Mouse (Mus musculus) cerebellum, adult 2 months (tissue): Measurements from ENCODE around the gene Smg6. TPM values are rescaled to one million over a fixed set of nuclear protein-coding genes. Genes with fewer than 3 reads are reported as not detected.

Source experiments
- DNase-seq, 2 experiments: peaks; one replicate each; pipeline ENCODE4 v3.0.0; 2021
- H3K27ac ChIP-seq: fragments of 200-500 bp; 2 replicates; pipeline ENCODE4 v1.5.1; 2012; ENCODE audit warnings: low read length, control low read depth, inconsistent platforms; ENCODE audit not compliant: insufficient read depth
- H3K27me3 ChIP-seq: fragments of 200-500 bp; 2 replicates; pipeline ENCODE4 v1.6.1; 2012; ENCODE audit warnings: inconsistent platforms, mild to moderate bottlenecking, low read length, moderate library complexity; ENCODE audit not compliant: control insufficient read depth, insufficient read depth
- H3K4me1 ChIP-seq: fragments of 200-500 bp; 2 replicates; pipeline ENCODE4 v1.6.1; 2011; ENCODE audit warnings: low read length; ENCODE audit not compliant: control insufficient read depth, insufficient read depth
- H3K4me3 ChIP-seq: fragments of 200-500 bp; replicated peaks from 2 replicates; pipeline ENCODE3; 2011; ENCODE audit warnings: mild to moderate bottlenecking, low read depth, low read length, control low read depth; ENCODE audit not compliant: insufficient read depth
- CTCF ChIP-seq: fragments of 200-500 bp; IDR thresholded peaks from 2 replicates; pipeline ENCODE4 v1.5.1; 2011; ENCODE audit warnings: low read depth, mild to moderate bottlenecking, control low read depth, low read length, moderate library complexity, borderline replicate concordance; ENCODE audit not compliant: insufficient read depth
- POLR2A ChIP-seq: fragments of 200-500 bp; IDR thresholded peaks from 2 replicates; pipeline ENCODE4 v1.6.1; 2011; ENCODE audit warnings: low read length, control low read depth, borderline replicate concordance; ENCODE audit not compliant: insufficient read depth
- WGBS: fragments of 180-500 bp; shearing (Covaris S2); methylation state at CpG from one replicate; pipeline ENCODE4 v1.1.7; 2018; 5-methylcytosine and 5-hydroxymethylcytosine counted together
- polyA plus RNA-seq: library from polyadenylated mRNA; depleted of rRNA; stranded (reverse); fragments of >200 nt; gene quantifications from 2 replicates; pipeline ENCODE4 v1.2.3, GENCODE M21; 2012

Gene Smg6
- polyA plus RNA-seq, 1 experiment = 31.1 TPM

GRCm38 (mm10) chr11:74909978-74910377, 15.6 kb upstream of the Smg6 start:
- DNase-seq = no peak
- Histone ChIP-seq H3K4me1 (no peaks in the 10 kb centered on the region), H3K27me3 (no peaks in the 10 kb centered on the region), H3K4me3 (no peak overlapping the region), H3K27ac (no peak overlapping the region)
- no peak for TF ChIP-seq POLR2A
- TF ChIP-seq CTCF = no peak
- 93% methylated on average over 4 of the region's 4 CpGs for WGBS

GRCm38 (mm10) chr11:74912492-74912891, 13.1 kb upstream of the Smg6 start:
- 85% methylated on average over 3 of the region's 3 CpGs for WGBS
- H3K27me3 ChIP-seq = no peaks in the 10 kb centered on the region
- no peaks in the 10 kb centered on the region for H3K4me1 ChIP-seq
- no peak overlapping the region for H3K27ac ChIP-seq
- TF ChIP-seq CTCF (no peak), POLR2A (no peak)
- no peak overlapping the region for H3K4me3 ChIP-seq
- no peak for DNase-seq

DNA sequence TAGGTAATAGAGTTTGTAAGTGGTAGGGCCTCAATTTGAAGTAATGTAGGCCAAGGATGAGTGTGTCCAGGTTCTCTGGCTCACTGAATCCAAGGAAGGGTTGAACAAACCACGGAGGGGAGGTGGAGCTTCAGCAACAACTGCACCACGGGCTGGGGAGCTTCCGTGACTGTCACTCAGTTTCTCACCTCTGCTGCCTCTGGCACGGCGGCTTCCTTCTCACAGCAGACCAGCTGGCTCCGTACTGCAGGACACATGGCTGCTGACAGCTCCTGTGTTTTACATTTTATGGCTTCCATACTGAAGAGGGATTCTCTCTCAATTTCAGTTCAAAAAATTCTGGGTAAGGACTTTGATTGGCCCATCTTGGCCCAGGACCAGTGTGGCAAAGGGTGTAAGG, 6.4 kb upstream of the Smg6 start:
- no peak for DNase-seq
- H3K27ac ChIP-seq = no peak overlapping the region
- 84% methylated on average over 6 of the region's 6 CpGs for WGBS
- TF ChIP-seq POLR2A (no peak), CTCF (no peak)
- no peaks in the 10 kb centered on the region for H3K4me1 ChIP-seq
- no peak overlapping the region for H3K4me3 ChIP-seq
- no peaks in the 10 kb centered on the region for H3K27me3 ChIP-seq

GRCm38 (mm10) chr11:74924149-74924548, 1.5 kb upstream of the Smg6 start:
- 64% methylated on average over 4 of the region's 4 CpGs for WGBS
- Histone ChIP-seq H3K4me3 (no peak overlapping the region), H3K27ac (no peak overlapping the region), H3K27me3 (no peaks in the 10 kb centered on the region), H3K4me1 (no peaks in the 10 kb centered on the region)
- peak; percentile 23 to 36 for DNase-seq
- TF ChIP-seq POLR2A = no peak
- TF ChIP-seq CTCF = peak; percentile 30; the same call in 1 of the 2 replicates

- Histone ChIP-seq H3K4me3 (peak overlapping the region; percentile 70), H3K27me3 (no peaks in the 10 kb centered on the region), H3K27ac (peak overlapping the region; percentile 54; the same call in 1 of the 2 replicates), H3K4me1 (no peaks in the 10 kb centered on the region)
- TF ChIP-seq CTCF (no peak), POLR2A (no peak)
- no peak for DNase-seq
- WGBS = 5% methylated on average over 11 of the region's 11 CpGs
These were observed 874 bp downstream of the Smg6 start for GRCm38 (mm10) chr11:74926388-74927005.

DNA sequence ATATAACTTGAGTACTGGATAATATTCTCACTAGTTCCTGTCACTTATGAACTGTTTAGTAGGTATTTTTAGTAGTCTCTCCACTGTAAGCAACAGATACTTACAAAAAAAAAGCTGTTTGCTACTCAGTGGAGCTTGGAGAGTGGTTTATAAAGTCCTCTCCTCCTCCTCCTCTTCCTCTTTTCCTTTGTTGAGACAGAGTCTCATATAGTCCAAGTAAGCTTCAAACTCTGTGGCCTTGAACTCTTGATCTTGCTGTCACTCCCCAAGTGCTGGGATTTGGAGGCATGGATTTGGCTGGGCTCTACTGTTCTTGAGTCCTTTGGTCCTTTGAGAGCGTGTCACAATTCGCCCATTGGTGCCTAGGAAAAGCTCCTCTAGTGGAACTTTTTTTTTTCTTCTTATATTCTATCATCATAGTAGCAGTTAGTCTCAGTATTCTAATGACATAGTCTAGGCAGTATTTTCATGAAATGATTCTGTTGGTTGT, 1.7 kb downstream of the Smg6 start:
- Histone ChIP-seq H3K27me3 (no peaks in the 10 kb centered on the region), H3K27ac (no peak overlapping the region), H3K4me1 (no peaks in the 10 kb centered on the region), H3K4me3 (no peak overlapping the region)
- 77% methylated on average over 2 of the region's 2 CpGs for WGBS
- no peak for DNase-seq
- no peak for TF ChIP-seq POLR2A
- no peak for TF ChIP-seq CTCF

- H3K27ac ChIP-seq = no peak overlapping the region
- no peaks in the 10 kb centered on the region for H3K4me1 ChIP-seq
- DNase-seq = no peak
- H3K27me3 ChIP-seq = no peaks in the 10 kb centered on the region
- no peak for TF ChIP-seq POLR2A
- TF ChIP-seq CTCF = no peak
- no peak overlapping the region for H3K4me3 ChIP-seq
- 91% methylated on average over 4 of the region's 4 CpGs for WGBS
These were observed 3.5 kb downstream of the Smg6 start for GRCm38 (mm10) chr11:74929111-74929510.

DNA sequence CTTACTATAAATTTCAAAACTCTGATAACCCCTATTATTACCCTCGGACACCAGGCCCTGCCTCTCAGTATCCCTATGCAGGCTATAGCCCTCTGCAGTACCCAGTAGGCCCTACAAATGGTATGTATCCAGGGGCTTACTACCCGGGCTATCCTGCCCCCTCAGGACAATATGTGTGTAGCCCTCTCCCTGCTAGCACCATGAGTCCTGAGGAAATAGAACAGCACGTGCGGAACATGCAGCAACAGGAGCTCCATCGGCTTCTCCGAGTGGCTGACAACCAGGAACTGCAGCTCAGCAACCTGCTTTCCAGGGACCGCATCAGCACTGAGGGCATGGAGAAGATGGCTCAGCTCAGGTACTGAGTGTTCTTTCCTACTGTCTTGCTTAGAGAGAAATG, 4.8 kb downstream of the Smg6 start:
- H3K4me3 ChIP-seq = no peak overlapping the region
- no peak for DNase-seq
- WGBS = 89% methylated on average over 7 of the region's 7 CpGs
- H3K27ac ChIP-seq = no peak overlapping the region
- no peaks in the 10 kb centered on the region for H3K27me3 ChIP-seq
- no peaks in the 10 kb centered on the region for H3K4me1 ChIP-seq
- no peak for TF ChIP-seq POLR2A

DNA sequence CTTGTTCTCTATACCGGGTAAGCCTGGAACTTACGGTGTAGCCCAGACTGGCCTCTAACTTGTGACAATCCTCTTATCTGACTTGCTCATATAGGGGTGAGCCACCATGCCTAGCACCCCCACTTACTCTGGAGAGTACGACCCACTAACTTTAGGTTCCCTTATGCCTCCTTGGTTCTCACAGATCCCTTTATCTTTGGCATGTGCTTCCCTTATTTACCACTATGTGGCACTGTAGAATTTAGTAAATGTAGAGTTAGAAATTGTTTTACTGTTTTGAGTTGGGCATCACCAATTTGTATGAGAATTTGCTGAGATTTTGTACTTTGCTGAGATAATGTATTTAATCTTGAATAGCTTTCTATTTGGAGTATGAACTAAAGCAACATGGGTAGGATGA, 20.7 kb downstream of the Smg6 start:
- WGBS = 68% methylated on average over 3 of the region's 3 CpGs
- H3K27me3 ChIP-seq = no peaks in the 10 kb centered on the region
- peak in 1 of 2 experiments; percentile 54 for DNase-seq
- TF ChIP-seq CTCF = peak; percentile 15; the same call in 1 of the 2 replicates
- no peak for TF ChIP-seq POLR2A
- H3K4me1 ChIP-seq = no peaks in the 10 kb centered on the region
- no peak overlapping the region for H3K27ac ChIP-seq
- H3K4me3 ChIP-seq = no peak overlapping the region
